ENCODE assay signal across 9 mouse cellular contexts in the genomic region with DNA sequence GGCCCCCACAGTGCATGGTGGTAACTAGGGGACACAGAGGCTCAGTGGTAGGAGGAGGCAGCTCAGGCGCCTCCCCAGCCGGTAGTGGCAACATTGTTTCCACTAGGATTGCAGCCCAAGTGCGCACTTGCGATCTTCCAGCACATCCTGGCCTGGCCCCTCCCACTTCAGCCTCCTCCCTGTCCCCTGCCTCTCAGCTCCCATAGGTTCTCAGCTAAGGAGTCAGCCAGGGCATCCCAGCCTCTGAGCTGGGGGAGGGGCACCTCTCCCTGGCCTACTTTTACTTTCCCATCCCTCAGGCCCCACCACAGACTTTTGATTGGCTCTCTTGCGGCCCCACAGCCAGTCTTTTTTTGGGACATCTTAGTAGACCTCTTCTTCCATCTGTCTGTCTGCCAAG. TPM values are rescaled to one million over a fixed set of nuclear protein-coding genes. Genes with fewer than 3 reads are reported as not detected.
DNase-seq lines count a peak whose midpoint lies in the region; ATAC-seq and TF ChIP-seq lines count a peak whose summit lies in the region.
"Had no signal": no experiment of that assay in that cellular context is flagged by ENCODE, and none has a peak within 500 bp of the region (broad histone marks: within the 10 kb centered on the region; RNA-seq: fewer than 3 reads in every experiment).

No protein-coding gene starts in this region.

- no peaks in the 10 kb centered on the region for H3K9me3 ChIP-seq in lung, embryonic 16.5 days (ENCODE audit: control insufficient read depth, low read length)

- no peaks in the 10 kb centered on the region for H3K36me3 ChIP-seq in lung, embryonic 16.5 days (ENCODE audit: control insufficient read depth, insufficient read depth, low read length)

- peak in 1 of 2 experiments; percentile 15 for DNase-seq in layer of hippocampus, adult 2 months (ENCODE audit: low spot score in 2 of 2)
- no peak for DNase-seq in layer of hippocampus, adult 18-20 months (ENCODE audit: low spot score in 2 of 2)
- DNase-seq in heart, adult 18-20 months: peak; percentile 79 to 90
- peak; percentile 75 for DNase-seq in kidney, adult 9 months
- DNase-seq in MN1 (ENCODE audit: low spot score): no peak
- DNase-seq in urinary bladder, postnatal 10 days (ENCODE audit: low spot score): no peak

- H3K4me2 ChIP-seq in lung, embryonic 16.5 days (ENCODE audit: low read depth, low read length): peak overlapping the region; percentile 39

- H3K27ac ChIP-seq in layer of hippocampus, adult 2 months: peak overlapping the region; percentile 77
- H3K27ac ChIP-seq in brown adipose tissue, adult 24 weeks (replicated peaks; ENCODE audit: low read depth, low read length): peak overlapping the region; percentile 60
- H3K27ac ChIP-seq in lung, embryonic 16.5 days (ENCODE audit: low read length): peak overlapping the region; percentile 2; the same call in 1 of the 2 replicates

- ATAC-seq in lung, embryonic 16.5 days (ENCODE audit: low read depth): peak; percentile 11; the same call in 1 of the 2 replicates

- no peak for TF ChIP-seq CTCF in layer of hippocampus, adult 2 months (conservative IDR thresholded peaks at IDR 0.05)

- no peaks in the 10 kb centered on the region for H3K27me3 ChIP-seq in lung, embryonic 16.5 days (ENCODE audit: control insufficient read depth, insufficient read depth, low read depth, low read length)

- 0 out of 2 replicates have a peak overlapping the region, but pooled peaks have one; percentile 29 for H3K9ac ChIP-seq in lung, embryonic 16.5 days (ENCODE audit: low read length)

- WGBS in lung, embryonic 16.5 days: 15% methylated on average over 5 of the region's 5 CpGs

- H3K4me1 ChIP-seq in brown adipose tissue, adult 24 weeks (ENCODE audit: control insufficient read depth, insufficient read depth, insufficient read length, low read length): peaks cover 4% of the 10 kb centered on the region
- H3K4me1 ChIP-seq in lung, embryonic 16.5 days (replicated peaks; ENCODE audit: control insufficient read depth, insufficient read depth, low read length): peaks cover 33% of the 10 kb centered on the region

- no peak overlapping the region for H3K4me3 ChIP-seq in layer of hippocampus, adult 2 months
- H3K4me3 ChIP-seq in brown adipose tissue, adult 24 weeks (ENCODE audit: insufficient read depth, low read depth, low read length): peak overlapping the region; percentile 13; the same call in 1 of the 2 replicates
- H3K4me3 ChIP-seq in lung, embryonic 16.5 days (ENCODE audit: low read length): no peak overlapping the region

RNA-seq across cellular contexts. Expression of a gene that starts 3.9 kb away (rescaled TPM):
- total RNA-seq in layer of hippocampus, adult 2 months (2021): 10 to 100 TPM; 35.4 to 36.6 TPM
- 10 to 100 TPM; 28.5 to 29.2 TPM for total RNA-seq in layer of hippocampus, adult 18-20 months (2021)
- 15.1 and 15.9 TPM in 2 replicates for polyA plus RNA-seq in brown adipose tissue, adult 24 weeks (2012; ENCODE audit: insufficient read depth, insufficient read length, missing spikeins)
- 10 to 100 TPM; 21.3 to 26.3 TPM for total RNA-seq in heart, adult 18-20 months (2021)
- 39.4 and 39.8 TPM in 2 replicates for polyA plus RNA-seq in lung, embryonic 16.5 days (2015; fragmentation: Nextera tagmentation; extraction: Ambion mirVana)

RNA-seq across cellular contexts. Expression of a gene that starts 4.9 kb away (rescaled TPM):
- 1 to 10 TPM; 3.0 to 3.7 TPM for total RNA-seq in layer of hippocampus, adult 2 months (2021)
- total RNA-seq in layer of hippocampus, adult 18-20 months (2021): 1 to 10 TPM; 3.8 to 5.0 TPM
- 45.8 and 46.8 TPM in 2 replicates for polyA plus RNA-seq in brown adipose tissue, adult 24 weeks (2012; ENCODE audit: insufficient read depth, insufficient read length, missing spikeins)
- total RNA-seq in heart, adult 18-20 months (2021): 10 to 100 TPM; 33.7 to 38.2 TPM
- polyA plus RNA-seq in lung, embryonic 16.5 days (2015; fragmentation: Nextera tagmentation; extraction: Ambion mirVana): 4.7 and 6.0 TPM in 2 replicates

RNA-seq across cellular contexts. Expression of a gene that starts 6.2 kb away (rescaled TPM):
- total RNA-seq in layer of hippocampus, adult 2 months (2021): 10 to 100 TPM; 11.6 to 12.4 TPM
- total RNA-seq in layer of hippocampus, adult 18-20 months (2021): 10 to 100 TPM; 12.4 to 12.7 TPM
- not detected in 2 replicates for polyA plus RNA-seq in brown adipose tissue, adult 24 weeks (2012; ENCODE audit: insufficient read depth, insufficient read length, missing spikeins)
- not detected for total RNA-seq in heart, adult 18-20 months (2021)
- polyA plus RNA-seq in lung, embryonic 16.5 days (2015; fragmentation: Nextera tagmentation; extraction: Ambion mirVana): 0.18 TPM in 2 replicates
- total RNA-seq: MEL had no signal

RNA-seq across cellular contexts. Expression of a gene that starts 18.8 kb away (rescaled TPM):
- 100 to 1,000 TPM; 187 to 205 TPM for total RNA-seq in layer of hippocampus, adult 2 months (2021)
- total RNA-seq in layer of hippocampus, adult 18-20 months (2021): 100 to 1,000 TPM; 186 to 198 TPM
- 12.8 and 14.5 TPM in 2 replicates for polyA plus RNA-seq in brown adipose tissue, adult 24 weeks (2012; ENCODE audit: insufficient read depth, insufficient read length, missing spikeins)
- 10 to 100 TPM; 61.1 to 63.2 TPM for total RNA-seq in heart, adult 18-20 months (2021)
- 58.6 and 60.7 TPM in 2 replicates for polyA plus RNA-seq in lung, embryonic 16.5 days (2015; fragmentation: Nextera tagmentation; extraction: Ambion mirVana)

RNA-seq across cellular contexts. Expression of a gene that starts 24.4 kb away (rescaled TPM):
- total RNA-seq in layer of hippocampus, adult 2 months (2021): 10 to 100 TPM; 39.0 to 39.4 TPM
- 10 to 100 TPM; 32.1 to 34.9 TPM for total RNA-seq in layer of hippocampus, adult 18-20 months (2021)
- 12.8 and 12.9 TPM in 2 replicates for polyA plus RNA-seq in brown adipose tissue, adult 24 weeks (2012; ENCODE audit: insufficient read depth, insufficient read length, missing spikeins)
- 10 to 100 TPM; 19.0 to 19.6 TPM for total RNA-seq in heart, adult 18-20 months (2021)
- polyA plus RNA-seq in lung, embryonic 16.5 days (2015; fragmentation: Nextera tagmentation; extraction: Ambion mirVana): 52.8 and 56.0 TPM in 2 replicates

Comparison
In these comparisons a context has a peak if more than half of its experiments do, and no peak if none do; other contexts are left out.
1. DNase-seq: peak in heart, adult 18-20 months (2 of 2) and kidney, adult 9 months (single experiment); none in layer of hippocampus, adult 18-20 months (0 of 2), MN1 (single experiment) and urinary bladder, postnatal 10 days (single experiment).
2. H3K27ac ChIP-seq: peak in every context shown above with its lines; median percentile 77 in layer of hippocampus, adult 2 months; 60 in brown adipose tissue, adult 24 weeks; 2 in lung, embryonic 16.5 days.
3. RNA of a gene that starts 4.9 kb away (total RNA-seq): 33.7 to 38.2 TPM in heart, adult 18-20 months; 3.8 to 5.0 TPM in layer of hippocampus, adult 18-20 months and 3.0 to 3.7 TPM in layer of hippocampus, adult 2 months; every median in the first group is over 4 times any median in the second.
4. RNA of a gene that starts 6.2 kb away (total RNA-seq): 12.4 to 12.7 TPM in layer of hippocampus, adult 18-20 months and 11.6 to 12.4 TPM in layer of hippocampus, adult 2 months; not detected in heart, adult 18-20 months; every median in the first group is over 10 times any median in the second.